Mouse (Mus musculus) heart, postnatal 36 days (tissue): ENCODE data around the gene Cnot10. TPM values are rescaled to one million over a fixed set of nuclear protein-coding genes. Genes with fewer than 3 reads are reported as not detected.
A peak's percentile ranks its signal among the peaks of the same experiment; 100 is the strongest.

Experiments used
- DNase-seq, 2 experiments: peaks; one replicate each; pipeline ENCODE4 v3.0.0; 2021 to 2022
- intact Hi-C: fragments of 180-260 bp; cut with DNase I; formaldehyde crosslinking; loops from one replicate; pipeline ENCODE4 v1.15.1; 2025
- total RNA-seq, 2 experiments: library from RNA; stranded (reverse); gene quantifications; 2 replicates each; pipeline ENCODE4 v1.2.3; 2021

Cnot10 gene
- total RNA-seq, 2 experiments from 2014 or later = 21.2 to 23.0 TPM

DNA sequence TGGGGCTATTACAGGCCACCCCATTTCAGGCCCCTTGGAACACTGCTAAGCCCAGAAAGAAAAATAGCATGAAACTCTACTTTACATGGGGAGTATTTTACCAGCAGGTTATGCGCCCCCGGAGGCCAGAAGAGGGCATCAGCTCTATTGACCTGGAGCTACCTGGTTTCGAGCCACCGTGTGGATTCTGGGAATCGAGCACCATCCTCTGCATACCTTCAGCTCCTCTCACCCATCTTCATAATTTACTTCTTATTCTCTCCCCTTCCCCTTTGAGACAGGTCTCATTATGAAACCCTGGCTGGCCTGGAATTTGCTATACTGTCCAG, 55.0 kb downstream of the Cnot10 start:
- intact Hi-C loops = no loop called here
- DNase-seq = no peak

DNA sequence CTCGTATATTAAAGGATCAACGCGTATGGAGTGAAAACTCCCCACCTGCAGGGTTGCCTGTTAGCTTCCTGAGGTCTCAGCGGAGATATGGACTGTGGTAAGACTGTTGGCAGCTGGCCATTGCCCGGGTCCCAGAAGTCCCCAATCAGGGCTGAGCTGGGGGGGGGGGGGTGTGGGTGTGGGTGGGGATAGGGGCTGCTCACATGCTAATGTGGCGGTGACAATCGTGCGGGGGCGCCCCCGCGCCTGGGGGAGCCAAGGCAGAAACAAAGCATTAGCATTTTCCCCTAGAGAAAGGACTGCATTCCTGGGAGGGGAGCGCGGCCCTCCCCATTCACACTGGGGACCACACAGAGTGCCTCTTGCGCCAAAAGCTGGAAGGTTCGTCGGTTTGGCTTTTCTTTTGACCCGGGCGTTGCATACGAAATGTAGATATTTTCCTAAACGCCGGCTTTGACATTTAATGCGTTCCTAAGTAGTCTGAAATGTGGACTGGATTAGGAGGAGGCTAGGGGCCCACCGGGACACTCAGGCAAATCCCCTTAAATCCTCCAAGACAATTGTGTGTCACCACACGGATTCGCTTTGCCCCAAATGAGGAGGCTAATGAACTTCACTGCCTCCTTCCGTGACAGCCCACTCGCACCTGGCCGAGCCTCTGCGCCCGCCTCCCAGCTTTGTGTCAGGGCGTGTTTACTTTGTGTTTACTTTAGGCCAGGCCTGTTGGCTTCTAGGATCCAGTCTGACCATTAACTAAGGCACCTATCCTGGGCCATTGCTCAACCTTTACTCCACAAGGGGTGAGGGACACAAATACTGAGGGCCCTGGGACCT, 55.6 kb downstream of the Cnot10 start:
- intact Hi-C loops = loop anchor here (5.0 kb wide), 1 partner anchor 167 kb away; no protein-coding TSS in a partner anchor
- DNase-seq = no peak

DNA sequence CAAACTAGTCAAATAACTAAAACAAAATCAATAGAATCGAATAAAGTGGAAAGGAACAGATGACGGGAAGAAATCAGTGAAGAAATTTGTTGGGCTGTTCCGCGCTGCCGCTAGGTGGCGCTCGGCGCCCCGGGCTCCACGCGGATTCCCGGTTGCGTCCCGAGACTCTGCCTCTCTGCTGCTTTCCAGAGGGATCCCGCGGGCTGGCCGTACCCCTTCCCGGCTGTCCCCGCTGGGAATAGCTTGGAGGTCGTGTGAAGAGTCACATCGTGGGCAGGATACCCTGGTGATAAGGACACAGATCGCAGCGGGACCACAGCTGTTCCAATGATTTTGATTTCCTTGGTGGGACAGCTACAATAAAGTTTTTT, 56.2 kb downstream of the Cnot10 start:
- peak; percentile 70 to 74 for DNase-seq
- intact Hi-C loops = loop anchor here (5.0 kb wide), 1 partner anchor 166 kb away; no protein-coding TSS in a partner anchor

DNA sequence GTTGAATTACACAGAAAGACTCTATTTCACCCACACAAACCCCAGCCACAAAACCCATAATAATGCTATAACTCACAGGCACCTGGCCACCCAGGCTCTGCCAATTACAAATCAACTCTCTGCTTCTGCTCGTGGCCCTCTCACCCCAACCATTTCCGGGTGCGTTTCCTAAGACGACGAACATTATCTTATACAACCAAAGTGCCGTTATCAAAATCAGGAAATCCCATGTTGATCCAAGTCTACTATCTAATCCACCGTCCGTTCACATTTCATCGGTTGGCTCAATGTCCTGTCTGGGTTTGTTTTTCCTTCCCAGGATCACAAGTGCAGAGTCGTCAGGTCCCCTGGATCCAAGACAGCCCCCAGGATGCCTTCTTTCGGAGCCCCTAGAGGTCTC, 61.3 kb downstream of the Cnot10 start:
- intact Hi-C loops = no loop called here
- DNase-seq = no peak

- no peak for DNase-seq
- intact Hi-C loops = no loop called here
These were observed 64.0 kb downstream of the Cnot10 start for GRCm38 (mm10) chr9:114576001-114576400.

DNA sequence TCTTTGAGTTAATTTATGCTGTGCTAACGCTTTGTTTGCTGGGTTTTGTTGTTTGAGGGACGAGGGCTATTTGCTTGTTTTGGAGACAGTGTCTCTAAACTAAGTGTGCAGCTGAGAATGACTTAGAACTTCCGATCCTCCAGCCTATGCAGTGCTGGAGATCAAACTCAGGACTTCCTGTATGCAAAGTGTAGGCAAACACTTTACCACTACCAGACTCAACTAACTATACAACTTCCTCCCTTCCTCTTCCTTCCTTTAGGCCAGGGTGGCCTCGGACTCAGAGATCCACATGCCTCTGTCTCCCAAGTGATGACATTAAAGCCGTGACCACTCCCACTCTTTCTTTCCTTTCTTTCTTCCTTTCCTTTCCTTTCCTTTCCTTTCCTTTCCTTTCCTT, 66.5 kb downstream of the Cnot10 start:
- intact Hi-C loops = no loop called here

DNA sequence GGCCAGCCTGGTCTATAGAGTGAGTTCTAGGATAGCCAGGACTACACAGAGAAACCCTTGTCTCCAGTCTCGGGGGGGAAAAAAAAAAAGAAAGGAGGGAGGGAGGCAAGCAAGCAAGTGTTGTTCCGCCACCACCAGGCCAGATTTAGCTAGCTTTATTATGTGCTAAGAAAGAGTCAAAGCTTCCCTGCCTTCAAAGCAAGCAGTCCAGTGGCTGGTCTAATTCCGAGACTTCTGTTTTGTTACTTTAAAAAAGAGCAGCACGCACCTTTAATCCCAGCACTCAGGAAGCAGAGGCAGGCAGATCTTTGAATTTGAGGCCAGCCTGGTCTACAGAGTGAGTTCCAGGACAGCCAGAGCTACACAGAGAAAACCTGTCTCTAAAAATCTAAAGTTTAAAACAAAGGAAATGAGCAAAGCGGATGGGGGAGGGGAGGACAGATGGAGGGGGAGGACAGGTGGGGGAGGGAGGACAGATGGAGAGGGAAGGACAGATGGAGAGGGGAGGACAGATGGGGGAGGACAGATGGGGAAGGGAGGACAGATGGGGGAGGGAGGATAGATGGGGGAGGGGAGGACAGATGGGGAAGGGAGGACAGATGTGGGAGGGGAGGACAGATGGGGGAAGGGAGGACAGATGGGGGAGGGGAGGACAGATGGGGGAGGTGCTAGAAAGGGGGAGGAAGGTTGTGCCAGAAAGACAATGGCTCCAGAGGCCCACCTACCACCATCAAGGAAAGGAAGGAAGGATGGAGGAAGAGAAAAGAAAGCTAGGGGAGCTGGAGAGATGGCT, 71.1 kb downstream of the Cnot10 start:
- DNase-seq = no peak
- intact Hi-C loops = no loop called here

More for the DNA sequence above, 66.5 kb downstream of the Cnot10 start:
- no peak for DNase-seq

- no peak for DNase-seq
- intact Hi-C loops = no loop called here
These were observed 75.3 kb downstream of the Cnot10 start for GRCm38 (mm10) chr9:114564667-114565066.

DNA sequence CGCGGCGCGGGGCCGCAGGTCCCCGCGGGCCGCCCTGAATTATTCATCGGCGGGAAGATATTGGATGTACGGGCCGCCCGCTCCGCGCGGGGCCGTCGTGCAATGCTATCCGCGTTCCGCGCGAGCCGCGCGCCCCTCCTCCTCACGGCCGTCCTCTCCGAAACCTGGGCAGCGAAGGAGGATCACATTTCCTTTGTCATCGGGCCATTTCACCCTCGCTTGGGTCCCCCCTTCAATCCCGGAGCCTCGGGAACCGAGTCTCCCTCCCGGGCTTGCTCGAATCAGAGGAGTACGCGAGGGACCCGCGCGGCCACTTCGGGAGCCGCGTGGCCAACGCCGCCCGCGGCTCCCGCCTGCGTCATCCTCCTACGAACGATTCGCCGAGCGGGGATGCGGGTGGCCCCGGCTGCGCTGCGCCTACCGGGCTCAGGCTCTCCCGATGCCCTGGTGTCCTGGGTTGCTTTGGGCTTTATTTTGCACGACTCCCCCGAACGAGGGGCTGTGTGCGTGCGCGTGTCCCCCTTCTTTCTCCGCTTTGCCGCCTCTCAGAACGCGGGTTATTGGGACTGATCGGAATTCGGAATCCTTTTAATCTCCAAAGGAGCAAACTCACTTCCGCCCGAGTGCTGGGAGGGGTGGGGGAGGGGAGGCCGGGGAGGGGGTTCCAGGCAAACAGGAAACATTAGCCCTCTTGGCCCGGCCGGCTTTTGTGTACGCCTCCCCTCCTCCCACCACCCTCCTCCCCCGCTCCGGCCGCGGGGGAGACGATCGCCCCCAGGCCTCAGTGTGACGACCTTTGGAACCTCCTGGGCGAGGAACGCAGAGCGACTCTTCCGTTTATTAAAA, 76.0 kb downstream of the Cnot10 start, which contains the start of gene Trim71:
Gene Trim71 (minus strand): TSS at position 609 of the 846 bp plus-strand sequence.
- DNase-seq = no peak
- intact Hi-C loops = no loop called here

DNA sequence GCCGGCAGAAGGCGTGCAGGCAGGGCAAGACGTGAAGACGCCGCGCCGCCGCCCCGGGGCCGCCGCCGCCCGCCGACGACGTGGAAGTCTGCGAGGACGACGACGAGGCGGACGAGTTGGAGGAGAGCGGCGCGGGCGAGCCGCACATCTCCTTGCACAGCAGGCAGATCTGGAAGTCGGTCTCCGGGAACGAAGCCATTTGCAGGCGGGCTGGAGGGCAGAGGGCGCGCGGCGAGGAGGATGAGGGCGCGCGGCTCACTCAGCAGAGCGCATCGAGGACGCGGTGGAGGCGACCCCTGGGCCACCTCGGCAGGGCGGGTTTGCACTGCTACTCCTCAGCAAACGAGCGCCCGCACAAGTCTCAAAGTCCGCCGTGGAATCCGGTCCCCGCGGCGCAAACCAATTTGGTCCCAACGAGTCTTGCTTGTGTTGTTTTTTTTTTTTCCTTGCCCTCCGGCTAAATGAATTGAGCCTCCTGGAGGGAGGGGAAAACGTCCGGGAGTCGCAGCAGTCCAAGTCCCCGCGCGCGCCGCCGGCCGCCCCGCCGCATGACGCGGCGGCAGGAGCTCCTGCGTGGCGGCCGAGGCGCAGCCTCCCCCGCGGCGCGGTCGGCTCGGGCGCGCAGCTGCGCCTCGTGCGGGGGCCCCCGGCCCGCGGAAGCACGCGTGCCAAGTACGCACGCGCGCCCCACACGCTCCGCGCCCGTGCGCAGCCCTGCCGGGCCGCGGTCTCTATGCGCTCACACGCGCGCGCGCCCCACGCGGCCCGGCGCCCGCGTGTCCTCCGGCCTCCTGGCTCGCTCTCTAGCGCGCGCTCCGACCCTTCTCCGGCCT, 76.8 kb downstream of the Cnot10 start:
- no peak for DNase-seq
- intact Hi-C loops = no loop called here

DNA sequence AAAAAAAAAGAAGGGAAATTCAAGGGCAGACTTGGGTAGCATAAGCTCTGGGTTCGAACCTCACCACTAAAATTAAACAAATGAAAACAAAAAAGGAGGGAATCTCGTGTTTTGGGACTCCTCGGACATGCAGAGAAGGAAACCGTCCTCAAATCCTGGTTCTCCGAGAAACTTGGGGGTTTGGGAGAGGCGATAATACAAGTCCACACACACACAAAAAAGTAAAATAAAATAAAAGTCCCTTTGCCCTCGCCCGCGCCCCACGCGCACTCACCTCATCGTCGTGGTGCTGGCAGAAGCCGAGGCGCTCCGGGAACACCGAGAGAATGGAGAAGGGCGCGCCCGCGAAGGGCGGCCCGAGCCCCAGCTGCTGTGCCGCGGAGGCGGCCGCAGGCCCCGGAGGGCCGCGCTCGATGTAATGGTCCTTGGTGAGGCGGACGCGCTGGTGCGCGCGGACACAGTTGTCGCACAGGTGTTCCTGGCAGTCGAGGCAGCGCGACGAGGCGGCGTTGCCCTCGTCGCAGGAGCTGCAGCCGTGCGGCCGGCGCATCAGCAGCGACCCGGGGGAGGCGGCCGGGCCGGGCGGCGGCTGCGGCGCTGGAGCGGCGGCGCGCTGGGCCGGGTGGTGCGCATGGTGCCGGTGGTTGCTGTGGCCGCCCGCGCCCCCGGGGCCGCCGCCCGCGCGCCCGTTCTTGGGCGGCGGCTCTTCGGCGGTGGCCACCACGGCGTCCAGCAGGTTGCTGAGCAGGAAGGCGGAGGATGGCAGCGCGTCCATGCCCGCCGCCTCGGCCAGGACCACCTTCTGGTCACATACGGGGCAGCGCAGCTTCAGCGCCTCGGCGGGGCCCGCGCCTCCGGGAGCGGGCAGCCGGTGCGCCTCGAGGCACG, 77.7 kb downstream of the Cnot10 start:
- intact Hi-C loops = no loop called here
- DNase-seq = no peak

GRCm38 (mm10) chr9:114561671-114561971, 78.4 kb downstream of the Cnot10 start:
- intact Hi-C loops = no loop called here
- no peak for DNase-seq

DNA sequence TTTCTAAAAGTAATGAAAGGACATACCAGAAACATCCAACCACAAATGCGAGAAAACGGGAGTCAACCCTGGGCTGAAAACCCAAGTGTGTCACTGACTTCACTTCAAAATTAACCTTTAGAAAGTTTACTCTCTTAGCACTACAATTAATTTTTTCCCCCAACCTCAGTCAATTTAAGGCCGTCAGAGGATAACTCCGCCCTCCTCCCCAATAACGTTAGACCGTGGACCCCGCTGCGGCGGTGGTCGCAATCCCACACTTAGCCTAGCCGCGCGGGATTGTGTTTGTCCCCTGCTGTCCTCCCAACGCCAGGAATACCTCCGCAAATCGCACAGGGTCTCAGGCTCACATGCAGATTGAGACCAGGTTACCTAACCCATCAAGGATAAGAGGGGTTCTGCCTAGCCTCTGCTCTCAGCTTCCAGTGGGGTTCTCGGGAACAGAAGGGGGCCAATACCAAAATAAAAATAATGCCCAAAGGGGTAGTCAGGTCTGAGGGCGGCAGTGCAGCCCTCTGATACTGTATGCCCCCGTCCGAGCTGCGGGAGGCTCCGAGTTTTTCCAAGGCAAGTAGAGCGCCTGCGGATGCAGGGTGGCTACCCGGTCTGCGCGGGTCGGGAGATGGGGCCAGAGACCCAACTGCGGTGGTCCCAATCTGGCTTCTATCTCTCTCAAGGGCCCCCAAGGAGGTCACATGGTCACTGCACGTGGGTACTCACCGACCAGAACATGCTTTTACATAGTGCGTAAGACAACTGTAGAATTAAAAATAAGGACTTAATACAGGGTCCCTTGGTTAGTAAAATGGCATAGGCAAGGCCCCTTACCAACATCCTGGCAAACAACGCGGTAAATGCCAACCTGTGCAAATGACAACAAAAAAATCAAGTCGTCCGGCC, 79.0 kb downstream of the Cnot10 start:
- no peak for DNase-seq
- intact Hi-C loops = no loop called here

DNA sequence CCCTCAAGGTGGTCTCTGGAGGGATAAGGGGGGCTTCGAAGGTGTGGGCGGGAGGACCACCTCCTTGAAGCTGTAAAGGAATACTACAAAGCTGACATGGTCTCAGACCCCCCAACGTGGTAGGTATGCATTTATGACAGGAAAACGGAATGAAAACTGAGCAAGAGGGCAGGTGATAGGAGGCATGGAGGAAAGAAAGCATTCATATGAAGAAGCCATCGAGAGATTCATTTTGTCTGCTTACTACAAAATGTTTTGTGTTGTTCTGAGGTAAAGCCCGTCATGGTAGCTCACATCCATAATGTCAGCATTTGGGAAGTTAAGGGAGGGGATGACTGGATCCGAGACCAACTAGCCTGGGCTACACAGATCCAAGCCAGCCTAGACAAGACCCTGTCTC, 79.8 kb downstream of the Cnot10 start:
- intact Hi-C loops = no loop called here
- no peak for DNase-seq

GRCm38 (mm10) chr9:114557086-114557485, 82.9 kb downstream of the Cnot10 start:
- no peak for DNase-seq
- intact Hi-C loops = no loop called here

DNA sequence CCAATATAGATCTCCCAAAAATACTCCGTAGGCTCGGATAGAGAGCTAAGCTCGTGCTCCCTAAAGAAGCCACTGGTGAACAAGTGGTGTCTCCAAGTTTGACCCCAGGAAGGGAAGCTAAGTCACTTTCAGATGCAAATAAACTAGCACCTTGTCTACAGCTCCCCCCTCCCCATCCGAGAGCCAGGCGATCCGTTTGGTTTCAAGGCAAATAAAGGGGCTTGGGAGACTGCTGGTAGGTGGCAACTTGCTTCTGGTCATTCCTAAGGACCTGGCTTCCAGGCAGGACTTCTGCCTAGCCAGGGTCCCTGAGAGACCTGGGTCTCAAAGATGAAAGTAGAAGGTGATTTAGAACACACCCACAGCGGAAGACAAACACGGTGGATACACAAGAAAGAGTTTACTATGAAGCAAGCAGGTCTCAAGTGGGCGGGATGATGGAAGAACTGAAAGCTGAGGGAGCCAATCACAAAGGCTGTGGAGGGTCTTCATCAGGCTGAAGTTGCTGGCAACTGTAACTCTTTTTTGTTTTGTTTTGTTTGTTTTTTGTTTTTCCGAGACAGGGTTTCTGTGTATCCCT, 83.6 kb downstream of the Cnot10 start:
- intact Hi-C loops = no loop called here
- no peak for DNase-seq

- no peak for DNase-seq
- intact Hi-C loops = no loop called here
These were observed 85.5 kb downstream of the Cnot10 start for GRCm38 (mm10) chr9:114554355-114554979.
